Mouse (Mus musculus): ENCODE measurements around the gene Olfr284. TPM values are rescaled to one million over a fixed set of nuclear protein-coding genes. Genes with fewer than 3 reads are reported as not detected.

Gene Olfr284
- polyA plus RNA-seq (2017; shearing (Covaris generic)) = not detected

GRCm38 (mm10) chr15:98340887-98341286 is at the start of gene Olfr284:
TSS of gene Olfr284 (minus strand) at chr15:98340987.

GRCm38 (mm10) chr15:98380846-98381245 is 40.1 kb upstream of the Olfr284 start, which contains the start of gene Olfr283:
TSS of gene Olfr283 (minus strand) at chr15:98380946.

GRCm38 (mm10) chr15:98317177-98317724 is 23.5 kb downstream of the Olfr284 start, which contains the start of gene Olfr285:
TSS of gene Olfr285 (minus strand) at chr15:98317353.

GRCm38 (mm10) chr15:98295628-98296551 is 44.9 kb downstream of the Olfr284 start, which contains the start of gene Zfp641:
TSS of gene Zfp641 (minus strand) at chr15:98296161.

Other genes with a start within 250 kb of the Olfr284 start
- 8.4 TPM for gene Pfkm, start 248.4 kb downstream of the Olfr284 start, polyA plus RNA-seq (2017; shearing (Covaris generic))
- gene Senp1, start 247.2 kb downstream of the Olfr284 start, polyA plus RNA-seq (2017; shearing (Covaris generic)) = 37.5 TPM
- gene Asb8, start 175.4 kb downstream of the Olfr284 start, polyA plus RNA-seq (2017; shearing (Covaris generic)) = 16.3 TPM
- 0.16 TPM for gene Ccdc184, start 173.8 kb downstream of the Olfr284 start, polyA plus RNA-seq (2017; shearing (Covaris generic))
- gene Olfr288, start 145.4 kb downstream of the Olfr284 start, polyA plus RNA-seq (2017; shearing (Covaris generic)) = not detected
- not detected for gene Gm44579, start 120.0 kb downstream of the Olfr284 start, polyA plus RNA-seq (2017; shearing (Covaris generic))
- not detected for gene Olfr287, start 119.9 kb downstream of the Olfr284 start, polyA plus RNA-seq (2017; shearing (Covaris generic))
- gene Olfr286, start 106.5 kb downstream of the Olfr284 start, polyA plus RNA-seq (2017; shearing (Covaris generic)) = not detected
- not detected for gene H1fnt, start 83.7 kb downstream of the Olfr284 start, polyA plus RNA-seq (2017; shearing (Covaris generic))
- gene Zfp641, start 44.8 kb downstream of the Olfr284 start, polyA plus RNA-seq (2017; shearing (Covaris generic)) = not detected
- gene Olfr285, start 23.6 kb downstream of the Olfr284 start, polyA plus RNA-seq (2017; shearing (Covaris generic)) = not detected
- gene Olfr283, start 40.0 kb upstream of the Olfr284 start, polyA plus RNA-seq (2017; shearing (Covaris generic)) = not detected
- gene Olfr282, start 90.2 kb upstream of the Olfr284 start, polyA plus RNA-seq (2017; shearing (Covaris generic)) = not detected
- not detected for gene Olfr281, start 111.6 kb upstream of the Olfr284 start, polyA plus RNA-seq (2017; shearing (Covaris generic))
- not detected for gene OR5BS1P, start 128.9 kb upstream of the Olfr284 start, polyA plus RNA-seq (2017; shearing (Covaris generic))
- gene Lalba, start 141.7 kb upstream of the Olfr284 start, polyA plus RNA-seq (2017; shearing (Covaris generic)) = not detected
- gene Olfr279, start 151.4 kb upstream of the Olfr284 start, polyA plus RNA-seq (2017; shearing (Covaris generic)) = 0.19 TPM
- 63.5 TPM for gene Kansl2, start 193.3 kb upstream of the Olfr284 start, polyA plus RNA-seq (2017; shearing (Covaris generic))
- 170 TPM for gene Ccnt1, start 229.9 kb upstream of the Olfr284 start, polyA plus RNA-seq (2017; shearing (Covaris generic))
- gene 4930415O20Rik, start 230.0 kb upstream of the Olfr284 start, polyA plus RNA-seq (2017; shearing (Covaris generic)) = not detected

Data from effector memory CD4-positive, alpha-beta T cell, adult 5 months (primary cell).